Mouse (Mus musculus) left cerebral cortex, adult 11 months (tissue): ENCODE data around the gene Map3k5.

Experiments
- DNase-seq: peaks from one replicate; pipeline ENCODE4 v3.0.0; 2022; ENCODE audit warnings: low spot score

Gene Map3k5

DNA sequence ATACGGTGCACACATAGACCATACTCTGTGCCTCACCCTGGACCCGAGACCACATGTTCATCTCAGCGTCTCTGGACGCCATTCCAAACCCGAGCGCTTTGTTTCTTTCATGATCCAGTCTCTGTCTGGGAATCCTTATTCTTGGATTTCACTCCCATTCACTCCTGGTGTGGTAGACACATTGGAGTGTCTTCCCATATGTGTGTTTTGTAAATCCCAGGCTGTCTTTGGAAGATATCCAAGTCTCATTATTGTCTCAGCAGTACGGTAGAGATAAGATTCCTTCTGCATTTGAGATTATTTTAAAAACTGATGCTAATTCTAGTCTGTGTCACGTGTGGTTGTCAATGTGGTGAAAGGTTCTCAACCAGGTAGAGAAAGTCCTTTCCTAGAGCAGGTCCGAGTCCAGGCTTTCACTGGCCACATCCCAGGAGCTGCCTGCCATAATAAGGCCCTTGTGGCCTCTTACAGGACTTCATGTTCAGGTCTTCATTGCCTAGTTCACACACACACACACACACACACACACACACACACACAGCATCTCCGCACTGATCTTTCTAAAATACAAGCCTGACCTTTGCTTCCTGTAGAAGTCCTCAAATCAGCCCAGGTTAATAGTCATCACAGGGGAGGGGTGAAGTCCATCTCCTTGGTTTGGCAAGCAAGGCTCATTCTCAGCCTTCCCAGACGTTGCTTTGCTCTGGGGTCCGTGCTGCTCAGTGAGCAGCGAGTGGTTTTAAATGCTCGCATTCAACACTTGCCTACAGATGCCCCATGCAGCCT is 122.8 kb downstream of the Map3k5 start:
- no peak for DNase-seq

DNA sequence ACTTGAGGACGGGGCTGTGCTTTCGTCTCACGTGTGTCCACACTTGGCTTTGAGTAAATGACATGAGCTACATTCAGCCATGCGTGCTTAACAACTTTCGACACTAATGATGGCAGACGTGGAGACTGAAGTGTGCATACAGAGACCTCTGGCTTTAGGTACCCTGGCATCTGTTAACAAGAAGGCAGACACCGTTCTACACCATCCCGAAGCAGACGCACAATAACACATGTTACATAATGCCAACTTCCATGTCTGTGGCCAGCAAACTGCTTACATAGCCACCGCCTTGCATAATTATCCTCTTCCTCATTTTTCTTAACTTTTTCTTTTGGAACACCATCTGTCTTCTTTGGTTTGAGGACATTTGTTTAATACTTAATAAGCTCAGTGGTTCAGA is 123.8 kb downstream of the Map3k5 start:
- no peak for DNase-seq

- DNase-seq = no peak
These were observed 124.6 kb downstream of the Map3k5 start for GRCm38 (mm10) chr10:20058841-20059240.

- no peak for DNase-seq
These were observed 126.2 kb downstream of the Map3k5 start for GRCm38 (mm10) chr10:20060320-20060970.

- DNase-seq = no peak
These were observed 130.4 kb downstream of the Map3k5 start for GRCm38 (mm10) chr10:20064556-20065207.

GRCm38 (mm10) chr10:20066069-20066665 is 131.9 kb downstream of the Map3k5 start:
- DNase-seq = no peak

DNA sequence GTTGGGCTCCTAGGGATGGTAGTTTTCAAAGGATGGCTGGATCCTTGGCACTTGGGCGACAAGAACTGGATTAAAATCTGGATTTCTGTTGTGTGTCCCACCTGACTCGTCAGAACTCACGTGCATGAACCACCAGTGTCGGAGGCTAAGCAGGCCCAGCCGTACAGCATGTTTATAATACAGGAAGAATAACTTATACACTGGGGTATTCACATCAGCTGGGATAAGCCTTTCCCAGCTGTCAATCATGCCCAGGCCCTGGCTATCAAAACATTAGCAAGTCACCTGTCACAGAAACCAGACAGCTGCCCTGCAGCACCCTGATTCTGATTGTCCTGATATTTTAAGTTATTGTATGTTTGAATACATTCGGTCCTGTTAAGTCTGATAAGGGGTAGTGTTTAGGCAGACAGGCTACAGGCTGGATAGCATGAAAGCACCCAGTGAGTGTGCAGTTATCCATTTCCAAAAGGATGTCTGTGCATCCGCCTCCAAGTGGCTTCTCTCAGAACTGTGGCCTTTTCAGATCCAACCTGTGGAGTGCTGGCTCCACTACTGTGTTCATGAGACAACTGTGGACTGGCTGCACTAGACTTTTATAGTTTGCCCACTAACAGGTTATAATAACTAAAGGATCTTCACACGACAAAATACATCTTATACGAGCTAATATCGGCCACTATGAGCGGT is 135.6 kb downstream of the Map3k5 start:
- DNase-seq = no peak

DNA sequence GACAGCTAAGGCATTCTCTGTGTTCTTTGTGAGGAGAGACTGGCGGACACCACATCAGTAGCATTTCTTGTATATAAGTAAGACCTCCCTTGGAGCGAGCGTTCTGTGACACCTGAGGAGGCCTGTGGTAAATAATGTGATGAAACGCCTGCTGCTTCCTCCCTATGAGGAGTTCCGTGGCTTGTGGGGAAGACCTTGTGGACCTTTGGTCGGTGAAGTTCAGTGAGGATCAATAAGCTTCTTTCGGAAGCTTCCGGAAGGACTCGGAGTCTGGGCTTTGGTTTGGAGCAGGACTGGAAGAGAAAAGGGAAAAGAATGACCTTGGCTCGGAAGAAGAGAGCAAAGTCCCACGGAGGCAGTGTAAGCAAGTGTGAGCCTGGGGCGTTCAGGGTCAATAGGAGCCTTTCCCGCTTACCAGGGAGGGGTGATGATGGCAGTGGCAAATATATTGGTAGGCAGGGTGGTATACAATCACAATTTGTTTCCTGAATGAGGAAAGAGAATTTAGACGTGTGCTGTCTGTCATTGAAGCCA is 136.4 kb downstream of the Map3k5 start:
- no peak for DNase-seq

GRCm38 (mm10) chr10:20071716-20072115 is 137.4 kb downstream of the Map3k5 start:
- DNase-seq = no peak

DNA sequence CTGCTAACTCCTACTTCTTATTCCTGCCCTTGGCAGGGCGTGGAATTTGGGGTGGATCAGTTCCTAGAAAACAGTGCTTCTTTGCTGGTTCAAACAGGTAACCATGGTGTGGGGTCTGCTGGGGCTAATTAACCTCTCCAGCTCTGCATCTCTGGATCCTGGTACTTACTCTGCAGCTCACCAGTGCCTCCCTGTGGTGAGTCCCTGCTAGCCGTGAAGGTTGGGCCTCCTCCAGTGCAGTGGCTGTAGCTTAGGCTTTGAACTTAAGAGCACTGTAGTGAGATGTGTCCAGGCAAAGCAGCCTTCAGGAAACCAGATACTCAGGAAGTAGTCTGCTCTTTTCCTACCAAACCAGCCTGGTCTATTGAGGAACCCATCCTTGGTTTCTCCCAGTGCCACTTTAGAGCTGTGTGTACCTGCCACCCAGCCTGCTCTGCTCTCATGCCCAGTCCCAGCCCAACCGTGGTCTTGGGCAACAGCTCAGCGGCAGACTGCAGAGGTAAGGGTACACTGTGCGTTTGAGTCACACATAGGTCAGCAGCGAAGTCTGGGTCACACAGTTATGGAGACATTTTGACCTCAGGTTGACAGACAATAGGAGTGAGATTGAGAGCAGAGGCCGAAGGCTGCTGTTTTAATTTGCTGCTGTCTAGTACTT is 139.1 kb downstream of the Map3k5 start:
- peak; percentile 57 for DNase-seq

GRCm38 (mm10) chr10:20076541-20077469 is 142.5 kb downstream of the Map3k5 start:
- DNase-seq = no peak

GRCm38 (mm10) chr10:20078350-20078749 is 144.1 kb downstream of the Map3k5 start:
- DNase-seq = no peak

- DNase-seq = no peak
These were observed 153.6 kb downstream of the Map3k5 start for GRCm38 (mm10) chr10:20087841-20088240.

DNA sequence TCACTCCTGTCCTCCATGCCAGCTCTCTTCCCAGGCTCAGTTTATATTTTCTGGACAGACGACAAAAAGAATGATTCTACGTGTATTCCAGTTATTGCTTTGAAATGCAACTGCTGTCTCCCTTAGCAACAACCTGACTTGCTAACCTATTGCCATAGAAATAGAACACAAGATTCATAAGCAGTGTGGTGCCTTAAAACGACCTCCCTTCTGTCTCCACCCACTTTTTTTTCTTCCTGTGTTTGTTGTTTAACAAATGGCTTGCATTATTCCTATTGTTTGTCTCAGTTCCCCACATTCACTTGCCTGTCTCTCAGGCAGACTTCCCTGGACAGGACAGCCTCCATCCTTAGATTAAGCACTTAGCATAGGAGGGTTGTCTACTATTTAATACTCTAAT is 154.8 kb downstream of the Map3k5 start:
- no peak for DNase-seq

DNA sequence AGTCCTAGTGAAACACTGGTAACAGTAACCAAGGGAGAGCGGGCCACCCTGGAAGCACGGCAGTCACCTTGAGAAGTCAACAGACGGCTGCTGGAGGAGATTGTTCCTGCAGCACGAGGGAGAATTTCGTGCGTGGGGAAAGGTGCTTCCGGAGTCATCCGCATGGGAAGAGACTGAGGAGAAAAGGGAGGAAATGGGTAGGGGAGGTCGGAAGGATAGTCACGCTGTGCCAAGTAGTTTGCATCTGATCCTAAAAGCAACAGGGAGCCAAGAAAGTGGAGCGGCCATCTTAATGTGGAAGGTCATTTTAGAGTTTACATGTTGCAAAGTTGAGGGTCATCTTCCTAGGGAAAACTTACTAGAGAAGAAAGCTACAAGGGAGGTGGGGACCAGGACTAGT is 155.9 kb downstream of the Map3k5 start:
- no peak for DNase-seq

GRCm38 (mm10) chr10:20091416-20091815 is 157.1 kb downstream of the Map3k5 start:
- DNase-seq = no peak

- DNase-seq = no peak
These were observed 158.1 kb downstream of the Map3k5 start for GRCm38 (mm10) chr10:20092371-20092770.

- no peak for DNase-seq
These were observed 167.2 kb downstream of the Map3k5 start for GRCm38 (mm10) chr10:20101456-20101855.

GRCm38 (mm10) chr10:20104271-20104931 is 170.1 kb downstream of the Map3k5 start:
- DNase-seq = no peak

DNA sequence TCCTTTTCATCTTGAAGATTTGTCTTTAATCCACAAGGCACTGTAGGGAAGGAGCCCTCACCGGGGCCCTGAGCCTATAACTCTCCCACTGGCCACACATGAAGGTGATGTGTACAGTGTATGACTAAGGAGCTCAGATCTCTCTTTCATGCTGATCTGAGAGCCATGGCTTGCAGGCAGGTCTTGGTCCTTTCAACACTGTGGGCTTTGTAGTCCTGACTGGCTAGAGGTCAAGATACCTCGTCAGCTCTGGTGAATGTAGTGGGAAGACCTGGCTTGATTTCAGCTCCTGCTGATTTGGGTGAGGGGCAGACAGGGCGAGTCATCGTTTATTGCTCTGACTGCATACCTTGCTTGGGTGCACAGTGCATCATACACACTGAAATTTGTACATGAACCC is 171.3 kb downstream of the Map3k5 start:
- no peak for DNase-seq
